Mouse (Mus musculus) ES-E14 (cell line): ENCODE data around the gene Nat10.

Source experiments
- HCFC1 ChIP-seq: IDR thresholded peaks from 2 replicates; pipeline ENCODE4 v1.6.1; 2012; ENCODE audit warnings: low read length, inconsistent platforms, borderline replicate concordance; ENCODE audit not compliant: insufficient read depth
- MAFK ChIP-seq: IDR thresholded peaks from 2 replicates; pipeline ENCODE4 v1.6.1; 2014; ENCODE audit warnings: mild to moderate bottlenecking, low read depth, low read length, inconsistent platforms; ENCODE audit not compliant: insufficient read depth
- ZNF384 ChIP-seq: IDR thresholded peaks from 2 replicates; pipeline ENCODE4 v1.6.1; 2012; ENCODE audit warnings: low read depth, low read length, inconsistent platforms

- no peak for TF ChIP-seq HCFC1
- no peak for TF ChIP-seq ZNF384
- TF ChIP-seq MAFK = no peak
Observed at GRCm38 (mm10) chr2:103714412-103714811, 46.7 kb downstream of the Nat10 start.
